Mouse (Mus musculus) kidney, postnatal 0 days (tissue): ENCODE measurements around the gene Tnni3k. TPM values are rescaled to one million over a fixed set of nuclear protein-coding genes. Genes with fewer than 3 reads are reported as not detected.

Source experiments
- ATAC-seq: fragments of 200-750 bp; cut with Nextera tagmentation; replicated peaks from 2 replicates; pipeline ENCODE4 v1.8.0; 2017; ENCODE audit warnings: low read depth, moderate number of reproducible peaks, moderate TSS enrichment, moderate library complexity; ENCODE audit not compliant: low FRiP score
- DNase-seq: peaks from one replicate; pipeline ENCODE4 v3.0.0-alpha.2; 2016; ENCODE audit warnings: low spot score
- H3K27ac ChIP-seq: fragments of 300-500 bp; sonication (generic); 2 replicates; pipeline ENCODE4 v1.5.1; 2014; ENCODE audit warnings: mild to moderate bottlenecking
- H3K27me3 ChIP-seq: fragments of 300-500 bp; sonication (generic); 2 replicates; pipeline ENCODE4 v1.6.1; 2014; ENCODE audit warnings: low read length, mixed read lengths; ENCODE audit not compliant: insufficient read depth
- H3K36me3 ChIP-seq: fragments of 300-500 bp; sonication (generic); 2 replicates; pipeline ENCODE4 v1.6.1; 2014; ENCODE audit warnings: low read length, mixed read lengths; ENCODE audit not compliant: insufficient read depth
- H3K4me1 ChIP-seq: fragments of 300-500 bp; sonication (generic); replicated peaks from 2 replicates; pipeline ENCODE4 v1.6.1; 2014; ENCODE audit warnings: antibody characterized with exemption, low read length, mixed read lengths; ENCODE audit not compliant: insufficient read depth
- H3K4me2 ChIP-seq: fragments of 300-500 bp; sonication (generic); 2 replicates; pipeline ENCODE4 v1.6.1; 2014; ENCODE audit warnings: mild to moderate bottlenecking, low read length, moderate library complexity, mixed read lengths
- H3K4me3 ChIP-seq: fragments of 300-500 bp; sonication (generic); replicated peaks from 2 replicates; pipeline ENCODE4 v1.5.1; 2014; ENCODE audit warnings: low read depth, low read length
- H3K9ac ChIP-seq: fragments of 300-500 bp; sonication (generic); 2 replicates; pipeline ENCODE4 v1.6.1; 2014; ENCODE audit warnings: low read depth, low read length
- H3K9me3 ChIP-seq: fragments of 300-500 bp; sonication (generic); replicated peaks from 2 replicates; pipeline ENCODE4 v1.6.1; 2016; ENCODE audit warnings: low read length, inconsistent platforms, mixed read lengths
- CTCF ChIP-seq: IDR thresholded peaks from 2 replicates; pipeline ENCODE4 v1.5.1; 2016; ENCODE audit warnings: antibody characterized with exemption, low read depth, mild to moderate bottlenecking, moderate library complexity
- WGBS: fragments of 180-500 bp; shearing (Covaris S2); extraction: QIAGEN DNeasy Blood & Tissue Kit; methylation state at CpG from one replicate; pipeline ENCODE4 v1.1.7; 2014; 5-methylcytosine and 5-hydroxymethylcytosine counted together
- polyA plus RNA-seq: library from polyadenylated mRNA; unstranded; fragments of >200 nt; fragmentation: Nextera tagmentation; extraction: Ambion mirVana; gene quantifications from 2 replicates; pipeline ENCODE4 v1.2.1, GENCODE M21; 2015

Gene Tnni3k
- polyA plus RNA-seq, 1 experiment from 2014 or later = not detected

- no peak overlapping the region for H3K9ac ChIP-seq
- TF ChIP-seq CTCF = no peak
- no peaks in the 10 kb centered on the region for H3K4me1 ChIP-seq
- H3K36me3 ChIP-seq = no peaks in the 10 kb centered on the region
- no peak for DNase-seq
- WGBS = 49% methylated on average over 6 of the region's 6 CpGs
- no peaks in the 10 kb centered on the region for H3K9me3 ChIP-seq
- no peaks in the 10 kb centered on the region for H3K27me3 ChIP-seq
- H3K4me2 ChIP-seq = no peak overlapping the region
- no peak for ATAC-seq
- H3K27ac ChIP-seq = no peak overlapping the region
- no peak overlapping the region for H3K4me3 ChIP-seq
Measured at GRCm38 (mm10) chr3:154853257-154853656, 201.9 kb downstream of the Tnni3k start.

GRCm38 (mm10) chr3:154852281-154852680 lies 202.9 kb downstream of the Tnni3k start:
- ATAC-seq (no peak), DNase-seq (no peak)
- WGBS = 67% methylated on average over 3 of the region's 3 CpGs
- Histone ChIP-seq H3K36me3 (no peaks in the 10 kb centered on the region), H3K4me3 (no peak overlapping the region), H3K27me3 (no peaks in the 10 kb centered on the region), H3K4me2 (no peak overlapping the region), H3K4me1 (no peaks in the 10 kb centered on the region), H3K9me3 (no peaks in the 10 kb centered on the region), H3K27ac (no peak overlapping the region), H3K9ac (no peak overlapping the region)
- TF ChIP-seq CTCF = no peak

GRCm38 (mm10) chr3:154842247-154842646 lies 213.0 kb downstream of the Tnni3k start:
- ATAC-seq = no peak
- no peaks in the 10 kb centered on the region for H3K4me1 ChIP-seq
- H3K9me3 ChIP-seq = no peaks in the 10 kb centered on the region
- no peak overlapping the region for H3K9ac ChIP-seq
- WGBS = 91% methylated on average over 7 of the region's 7 CpGs
- H3K27me3 ChIP-seq = no peaks in the 10 kb centered on the region
- TF ChIP-seq CTCF = no peak
- H3K36me3 ChIP-seq = no peaks in the 10 kb centered on the region
- H3K27ac ChIP-seq = no peak overlapping the region
- DNase-seq = no peak
- no peak overlapping the region for H3K4me3 ChIP-seq
- no peak overlapping the region for H3K4me2 ChIP-seq

GRCm38 (mm10) chr3:154841076-154841475 lies 214.1 kb downstream of the Tnni3k start:
- Histone ChIP-seq H3K9ac (no peak overlapping the region), H3K4me3 (no peak overlapping the region), H3K27ac (no peak overlapping the region), H3K36me3 (no peaks in the 10 kb centered on the region), H3K9me3 (no peaks in the 10 kb centered on the region), H3K27me3 (no peaks in the 10 kb centered on the region), H3K4me2 (no peak overlapping the region), H3K4me1 (no peaks in the 10 kb centered on the region)
- no peak for ATAC-seq
- TF ChIP-seq CTCF = no peak
- no peak for DNase-seq
- WGBS = 33% methylated on average over 1 of the region's 1 CpGs

GRCm38 (mm10) chr3:154837861-154838260 lies 217.3 kb downstream of the Tnni3k start:
- H3K27me3 ChIP-seq = no peaks in the 10 kb centered on the region
- no peak for TF ChIP-seq CTCF
- no peaks in the 10 kb centered on the region for H3K36me3 ChIP-seq
- H3K4me2 ChIP-seq = no peak overlapping the region
- no peak overlapping the region for H3K9ac ChIP-seq
- H3K9me3 ChIP-seq = no peaks in the 10 kb centered on the region
- H3K4me3 ChIP-seq = no peak overlapping the region
- no peak overlapping the region for H3K27ac ChIP-seq
- H3K4me1 ChIP-seq = no peaks in the 10 kb centered on the region
- 93% methylated on average over 11 of the region's 11 CpGs for WGBS
- DNase-seq = no peak
- ATAC-seq = no peak

GRCm38 (mm10) chr3:154836137-154836536 lies 219.1 kb downstream of the Tnni3k start:
- H3K27ac ChIP-seq = no peak overlapping the region
- no peak overlapping the region for H3K9ac ChIP-seq
- H3K27me3 ChIP-seq = no peaks in the 10 kb centered on the region
- 74% methylated on average over 3 of the region's 3 CpGs for WGBS
- H3K4me3 ChIP-seq = no peak overlapping the region
- H3K9me3 ChIP-seq = no peaks in the 10 kb centered on the region
- H3K36me3 ChIP-seq = no peaks in the 10 kb centered on the region
- no peak for TF ChIP-seq CTCF
- DNase-seq (no peak), ATAC-seq (no peak)
- no peak overlapping the region for H3K4me2 ChIP-seq
- no peaks in the 10 kb centered on the region for H3K4me1 ChIP-seq

GRCm38 (mm10) chr3:154834373-154834772 lies 220.8 kb downstream of the Tnni3k start:
- 68% methylated on average over 9 of the region's 9 CpGs for WGBS
- Histone ChIP-seq H3K36me3 (no peaks in the 10 kb centered on the region), H3K4me3 (no peak overlapping the region), H3K27me3 (no peaks in the 10 kb centered on the region), H3K4me2 (no peak overlapping the region), H3K27ac (no peak overlapping the region), H3K9me3 (no peaks in the 10 kb centered on the region), H3K9ac (no peak overlapping the region), H3K4me1 (no peaks in the 10 kb centered on the region)
- DNase-seq (no peak), ATAC-seq (no peak)
- no peak for TF ChIP-seq CTCF
